In genomic region chr4:69876734-69877133, GRCm38 (mm10) we compare ENCODE assay signal across 15 mouse cellular contexts.
"Had no signal": no experiment of that assay in that cellular context is flagged by ENCODE, and none has a peak within 500 bp of the region (broad histone marks: within the 10 kb centered on the region; RNA-seq: fewer than 3 reads in every experiment).

No protein-coding gene starts in this region.

- H3K4me3 ChIP-seq: layer of hippocampus, adult 2 months; liver, embryonic 13.5 days; midbrain, embryonic 12.5 days; midbrain, embryonic 15.5 days; myocyte had no signal

- H3K4me2 ChIP-seq: liver, embryonic 13.5 days; midbrain, embryonic 12.5 days; midbrain, embryonic 15.5 days had no signal

- H3K9ac ChIP-seq: liver, embryonic 13.5 days; midbrain, embryonic 12.5 days; midbrain, embryonic 15.5 days had no signal

- H3K9me3 ChIP-seq: liver, embryonic 13.5 days; midbrain, embryonic 12.5 days; midbrain, embryonic 15.5 days had no signal

- H3K27ac ChIP-seq: kidney, postnatal 0 days; layer of hippocampus, adult 2 months; liver, embryonic 13.5 days; midbrain, embryonic 12.5 days; midbrain, embryonic 15.5 days had no signal

- H3K36me3 ChIP-seq: liver, embryonic 13.5 days; midbrain, embryonic 12.5 days; midbrain, embryonic 15.5 days had no signal

- DNase-seq: kidney, adult 18-20 months; kidney, adult 9 months; kidney, postnatal 25 days; layer of hippocampus, adult 9-11 months; liver, embryonic 13.5 days; lung, adult 2 months; lung, postnatal 14 days; lung, postnatal 4 days; thymus, adult 18-20 months; thymus, postnatal 36 days had no signal

- ATAC-seq: midbrain, embryonic 15.5 days had no signal

- H3K4me1 ChIP-seq: liver, embryonic 13.5 days; midbrain, embryonic 12.5 days; midbrain, embryonic 15.5 days had no signal

- H3K27me3 ChIP-seq: liver, embryonic 13.5 days; midbrain, embryonic 12.5 days; midbrain, embryonic 15.5 days had no signal
